Mouse (Mus musculus) erythroblast, adult 5-6 weeks (primary cell): ENCODE results near the gene Zfand6. TPM values are rescaled to one million over a fixed set of nuclear protein-coding genes. Genes with fewer than 3 reads are reported as not detected.

Experiments
- ATAC-seq: replicated peaks from 2 replicates; pipeline ENCODE4 v1.8.0; 2016; ENCODE audit warnings: moderate number of reproducible peaks, mild to moderate bottlenecking, moderate TSS enrichment, inconsistent platforms; ENCODE audit not compliant: poor library complexity, low FRiP score, severe bottlenecking
- total RNA-seq, 2 experiments: library from RNA; stranded (forward) in 1 of 2; stranded (reverse) in 1 of 2; fragments of 150-400 nt in 1 of 2; fragments of 200-764, 138-1000 nt in 1 of 2; gene quantifications; 2 replicates each; pipeline versions ENCODE4 v1.2.3 to v1.2.4; 2015 to 2017; ENCODE audit warnings: low replicate concordance in 2 of 2

The Zfand6 gene
- total RNA-seq, 2 experiments from 2014 or later = 450 to 548 TPM

DNA sequence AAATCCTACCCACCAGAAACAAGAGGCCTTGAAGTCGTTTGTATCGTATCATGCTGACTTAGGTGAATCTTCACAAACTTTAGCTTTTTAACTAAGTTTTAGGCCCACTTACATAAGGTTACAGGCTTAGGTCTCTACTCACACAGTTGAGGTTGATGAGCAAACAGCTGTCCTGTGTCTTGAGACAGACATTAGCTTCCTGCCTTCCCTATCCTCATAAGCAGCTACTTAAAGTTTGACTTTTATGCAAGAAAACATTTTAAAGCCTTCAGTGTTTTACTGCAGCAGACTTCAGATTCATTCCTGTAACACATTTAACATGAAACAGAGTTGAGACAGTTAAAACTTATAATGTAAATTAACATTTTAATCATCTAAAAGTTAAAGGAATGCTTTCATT lies 37.0 kb downstream of the Zfand6 start:
- no peak for ATAC-seq

DNA sequence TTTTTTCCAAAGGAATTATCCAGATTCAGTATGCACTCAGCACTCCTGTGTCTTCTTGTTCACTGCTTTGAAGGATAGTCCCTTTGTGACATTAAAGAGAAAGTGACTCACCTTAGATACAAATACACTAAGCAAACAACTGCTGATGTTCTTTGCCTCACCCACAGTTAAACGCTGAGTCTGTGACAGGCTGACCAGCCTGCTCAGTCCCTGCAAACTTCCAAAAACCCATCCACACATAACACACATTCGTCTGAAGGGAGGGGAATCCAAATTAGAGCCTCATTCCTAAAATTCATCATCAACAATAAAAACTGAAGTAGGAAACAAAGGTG lies 37.8 kb downstream of the Zfand6 start:
- ATAC-seq = peak; percentile 19; the same call in 1 of the 2 replicates

GRCm38 (mm10) chr7:84651303-84651986 lies 38.3 kb downstream of the Zfand6 start:
- peak; percentile 92 for ATAC-seq

GRCm38 (mm10) chr7:84649016-84649415 lies 40.7 kb downstream of the Zfand6 start:
- ATAC-seq = no peak

GRCm38 (mm10) chr7:84646256-84646655 lies 43.5 kb downstream of the Zfand6 start:
- no peak for ATAC-seq

DNA sequence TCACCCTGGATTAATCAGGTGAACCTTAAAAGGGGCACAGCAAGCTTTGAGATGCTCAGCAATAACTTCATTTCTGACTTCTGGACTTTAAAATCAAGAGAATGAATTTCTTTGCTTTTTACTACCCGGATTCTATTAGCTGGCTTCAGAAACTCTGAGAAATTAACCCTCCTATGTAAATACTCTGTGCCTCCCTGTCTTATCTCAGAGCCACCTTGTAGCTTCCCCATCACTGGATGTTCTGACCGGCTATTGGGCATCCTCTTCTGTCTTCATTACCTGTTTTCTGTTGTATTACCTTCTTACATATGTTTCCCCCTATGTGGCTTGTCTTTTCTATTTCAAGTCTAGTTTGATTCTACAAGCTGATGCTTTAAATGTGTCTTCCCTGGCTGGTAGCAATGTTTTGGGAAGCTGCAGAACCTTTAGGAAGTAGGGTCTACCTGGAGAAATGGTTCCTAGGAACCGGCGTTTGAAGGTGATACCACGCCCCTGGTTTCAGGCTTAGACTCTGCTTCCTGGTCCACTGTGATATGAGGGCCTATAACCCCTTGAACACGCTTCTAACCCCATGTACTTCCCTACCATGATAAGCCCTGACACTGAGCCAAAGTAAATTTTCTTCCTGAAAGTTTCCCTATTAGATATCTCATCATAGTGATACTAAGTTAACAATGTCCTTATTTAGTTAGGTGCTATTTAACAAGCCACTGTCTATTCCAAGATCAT lies 46.3 kb downstream of the Zfand6 start:
- peak; percentile 62 for ATAC-seq

DNA sequence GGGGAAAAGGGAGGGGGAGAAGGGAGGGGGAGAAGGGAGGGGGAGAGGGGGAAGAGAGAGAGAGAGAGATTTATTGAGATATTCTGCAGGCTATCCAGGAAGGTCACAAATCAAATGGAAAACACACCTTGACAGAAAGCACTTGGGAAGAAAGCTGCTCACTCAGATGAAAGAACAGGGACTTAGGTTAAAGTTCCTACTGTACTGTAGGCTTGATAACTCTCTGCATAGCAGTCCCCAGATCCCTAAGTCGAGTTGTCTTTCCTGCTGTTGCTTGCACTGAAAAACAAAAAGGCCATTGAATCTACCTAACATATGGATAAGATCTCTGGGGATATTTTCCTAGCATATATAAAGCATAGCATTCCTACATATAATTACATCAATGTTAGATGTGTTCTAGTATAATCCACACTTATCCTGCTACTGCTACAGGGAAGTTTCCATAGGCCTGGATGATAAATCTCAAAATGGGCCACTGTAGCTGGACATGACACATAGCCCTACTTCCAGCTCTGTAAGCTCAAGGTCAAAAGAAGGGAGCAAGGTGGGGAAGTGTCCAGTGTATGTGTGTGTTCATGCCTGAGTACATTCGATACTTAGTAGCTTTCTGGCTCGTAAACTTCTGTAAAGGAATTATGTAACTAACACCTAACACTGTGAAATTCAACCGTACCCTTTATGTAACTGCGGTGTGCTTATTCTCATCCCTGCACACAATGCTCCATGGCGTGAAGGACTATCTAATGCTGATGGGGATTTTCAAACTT lies 47.4 kb downstream of the Zfand6 start:
- ATAC-seq = no peak

DNA sequence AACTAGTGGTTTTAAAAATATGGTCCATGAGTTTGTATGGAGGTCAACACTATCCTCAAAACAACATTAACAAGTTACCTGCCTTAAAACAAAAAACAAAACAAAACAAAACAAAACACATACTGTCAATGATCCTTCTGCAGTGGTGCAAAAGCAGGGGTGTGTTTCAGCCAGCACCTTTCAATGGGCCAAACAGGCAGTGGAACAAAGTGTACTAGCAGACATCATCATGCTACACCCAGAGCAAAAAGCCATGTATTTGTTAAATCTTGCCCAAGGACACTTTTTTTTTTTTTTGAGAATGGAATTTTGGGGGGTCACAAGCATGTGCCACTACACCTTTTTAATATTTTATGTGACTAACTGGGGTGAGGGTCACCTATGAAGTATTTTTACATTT lies 52.8 kb downstream of the Zfand6 start:
- no peak for ATAC-seq

DNA sequence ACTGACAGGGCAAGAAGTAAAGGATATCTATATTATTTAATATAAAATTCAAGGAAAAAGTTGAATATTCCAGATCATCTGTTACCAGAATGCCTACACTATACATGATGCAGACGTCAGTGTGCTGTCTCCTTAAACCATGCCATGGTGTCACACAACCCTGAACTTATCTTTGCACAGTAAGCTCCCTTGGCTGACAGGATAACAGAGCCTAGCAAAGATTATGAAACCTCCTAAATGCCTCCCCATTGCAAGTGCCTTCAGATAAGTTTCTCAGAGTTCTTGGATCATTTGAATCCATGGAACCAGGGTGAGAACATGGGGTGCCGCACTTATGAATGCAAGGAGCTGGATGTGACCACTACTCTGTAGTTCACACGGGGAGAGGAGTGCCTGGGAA lies 57.9 kb downstream of the Zfand6 start:
- peak; percentile 87 for ATAC-seq

DNA sequence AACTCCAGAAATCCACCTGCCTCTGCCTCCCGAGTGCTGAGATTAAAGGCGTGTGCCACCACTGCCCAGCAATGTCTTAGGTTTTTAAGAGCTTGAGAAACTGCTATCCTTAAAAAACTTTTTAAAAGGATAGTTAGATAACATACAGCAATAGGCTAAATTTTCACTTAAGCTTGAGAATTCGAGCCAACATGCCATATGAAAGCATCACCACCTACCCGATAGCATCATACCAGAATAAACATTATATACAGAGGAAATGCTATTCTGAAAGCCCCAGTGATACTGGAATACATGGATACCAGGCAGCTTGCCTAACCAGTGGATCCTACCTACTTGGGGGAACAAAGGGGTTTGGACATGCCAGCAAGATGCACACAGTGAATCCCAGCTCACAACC lies 66.0 kb downstream of the Zfand6 start:
- no peak for ATAC-seq

DNA sequence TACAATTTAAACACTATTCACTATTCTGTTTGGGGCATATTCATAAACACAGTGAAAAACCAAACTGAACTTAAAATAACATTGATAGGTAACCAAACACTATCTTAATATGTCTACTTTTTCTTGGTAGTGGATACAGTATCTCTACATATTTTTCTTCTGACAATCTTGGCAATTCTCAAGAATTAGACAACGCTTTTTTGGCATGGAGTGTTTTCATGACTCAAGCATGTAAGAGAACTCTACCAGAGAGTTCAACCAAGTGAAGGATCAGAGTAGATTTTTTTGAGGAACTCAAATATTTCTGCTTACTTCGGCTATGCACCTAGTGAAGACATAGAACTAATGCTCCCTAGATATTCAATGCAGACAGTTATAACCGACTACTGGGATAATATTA lies 68.8 kb downstream of the Zfand6 start:
- no peak for ATAC-seq

DNA sequence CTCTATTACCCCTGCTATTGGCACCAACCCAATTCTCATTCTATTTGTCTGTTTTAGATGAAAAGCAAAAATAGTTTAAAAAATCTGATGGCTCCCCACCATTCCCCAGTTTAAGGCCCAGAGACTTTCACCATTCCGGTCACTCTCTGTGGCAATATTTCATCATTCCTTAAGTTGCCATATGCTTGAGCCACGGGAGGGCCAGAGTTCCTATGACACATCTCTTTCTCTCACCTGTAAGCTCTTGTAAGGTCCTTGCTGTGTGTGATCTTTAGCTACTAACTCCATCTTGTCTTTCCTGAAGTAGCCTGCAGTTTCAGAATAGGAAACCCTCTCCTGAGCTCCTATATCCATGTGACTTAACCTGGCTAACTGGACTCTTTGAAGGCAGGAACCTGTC lies 70.8 kb downstream of the Zfand6 start:
- no peak for ATAC-seq

GRCm38 (mm10) chr7:84612445-84612844 lies 77.3 kb downstream of the Zfand6 start:
- ATAC-seq = no peak

DNA sequence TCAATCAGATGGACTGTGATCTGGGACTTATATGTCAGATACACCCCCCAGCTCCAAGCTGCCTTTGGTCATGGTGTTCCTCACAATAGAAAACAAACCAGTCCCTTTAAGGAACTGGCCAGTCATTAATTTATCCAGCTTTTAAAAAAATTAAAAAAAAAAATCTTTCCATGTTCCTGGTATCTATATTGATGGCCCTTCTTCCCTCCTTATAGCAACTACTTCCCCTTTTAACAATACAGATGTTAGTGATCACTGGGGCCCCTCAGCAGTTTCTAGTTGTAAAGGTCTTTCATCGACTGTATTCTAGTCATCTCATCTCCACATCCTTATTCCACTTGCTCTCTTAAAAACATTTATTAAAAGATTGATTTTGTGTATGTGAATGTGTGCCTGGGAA lies 78.2 kb downstream of the Zfand6 start:
- no peak for ATAC-seq

DNA sequence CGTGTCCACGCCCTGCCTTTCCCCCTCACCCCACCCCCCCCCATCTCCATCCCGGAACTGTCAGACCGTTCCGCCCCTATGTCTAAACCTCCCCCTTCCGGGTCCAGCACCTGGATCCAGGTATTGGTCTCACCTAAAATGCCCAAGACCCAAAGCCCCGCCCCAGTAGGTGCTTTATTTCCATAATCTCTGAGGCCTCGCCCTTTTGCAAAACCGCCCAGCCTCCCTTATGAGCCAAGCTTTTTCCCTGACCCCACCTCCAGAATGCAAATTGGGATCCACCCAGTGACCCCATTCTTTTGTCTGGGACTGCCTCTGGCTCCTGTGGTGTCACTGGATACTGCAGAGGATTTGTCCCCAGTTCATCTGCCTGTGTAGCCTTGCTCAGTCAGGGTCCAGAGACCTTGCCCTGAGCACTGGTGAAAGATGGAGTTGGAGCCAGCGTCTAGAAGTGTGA lies 83.4 kb downstream of the Zfand6 start, which contains the start of gene Fah:
Gene Fah, minus strand, starts transcription at position 430 of the 457 bp plus-strand sequence.
- ATAC-seq = no peak

- ATAC-seq = peak; percentile 92
These were observed 84.0 kb downstream of the Zfand6 start for GRCm38 (mm10) chr7:84605704-84606292.

DNA sequence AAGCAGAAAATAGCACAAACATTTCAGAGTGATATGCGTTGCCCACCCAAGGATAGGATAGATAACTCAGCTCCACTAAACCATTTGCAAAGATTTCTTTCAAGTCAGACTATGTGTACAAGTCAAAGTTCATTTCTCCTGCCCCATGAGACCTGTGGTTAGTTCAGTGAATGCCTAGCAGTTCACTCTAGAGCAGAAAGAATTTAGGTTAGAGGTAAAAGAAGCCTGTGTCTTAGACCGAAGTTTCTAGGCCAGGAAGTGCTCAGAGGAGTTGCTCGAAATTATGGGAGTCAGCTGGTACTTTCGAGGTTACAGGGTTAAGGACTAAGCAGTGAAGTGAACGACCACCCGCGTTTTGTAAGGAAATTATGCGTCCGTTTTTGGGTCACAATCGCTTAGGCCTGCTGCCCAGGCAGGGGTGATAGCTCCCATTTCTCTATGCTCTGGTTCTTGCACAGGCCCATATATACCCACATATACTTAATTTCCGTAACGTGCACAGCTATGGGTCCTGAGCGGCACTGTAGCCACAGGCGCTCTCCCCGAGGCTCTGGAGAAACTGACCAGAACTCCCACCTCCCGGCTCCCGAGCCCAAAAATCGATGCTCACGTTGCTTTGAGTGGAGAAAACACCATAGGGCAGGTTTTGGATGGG lies 84.6 kb downstream of the Zfand6 start:
- ATAC-seq = no peak

- ATAC-seq = no peak
These were observed 85.3 kb downstream of the Zfand6 start for GRCm38 (mm10) chr7:84604501-84604900.

- ATAC-seq = no peak
These were observed 88.4 kb downstream of the Zfand6 start for GRCm38 (mm10) chr7:84601331-84601730.

DNA sequence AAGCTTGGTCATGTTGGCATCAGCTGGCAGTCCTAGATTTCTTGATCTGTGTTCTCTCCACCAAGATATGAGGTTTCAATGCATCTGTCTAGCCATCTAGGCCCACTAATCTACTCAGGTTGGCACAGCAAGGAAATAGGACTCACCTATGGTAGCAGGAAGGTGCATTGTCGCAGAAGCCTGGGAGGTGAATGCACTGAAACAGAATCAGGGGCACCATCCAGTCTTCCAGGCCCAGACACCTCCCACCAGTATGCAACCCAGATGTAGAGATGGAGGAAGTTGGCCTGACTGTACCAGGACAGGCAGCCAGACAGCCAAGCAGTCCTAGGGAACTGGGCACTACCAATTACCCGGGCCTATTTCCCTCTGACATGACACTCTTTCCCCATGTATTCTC lies 89.1 kb downstream of the Zfand6 start:
- ATAC-seq = no peak
